Mouse (Mus musculus): ENCODE measurements around the gene Gnptab.

- TF ChIP-seq CTCF (IDR thresholded peaks at IDR 0.05; ENCODE audit: low read depth, low read length), result no peak
- no peak for TF ChIP-seq POLR2A (IDR thresholded peaks at IDR 0.05; ENCODE audit: extremely low read depth, insufficient read depth, low read length)
These were observed 116.1 kb downstream of the Gnptab start for GRCm38 (mm10) chr10:88494959-88495587.
